Mouse (Mus musculus) megakaryocyte, adult 5-6 weeks (primary cell): ENCODE data around the gene Mrpl52. TPM values are rescaled to one million over a fixed set of nuclear protein-coding genes. Genes with fewer than 3 reads are reported as not detected.

ENCODE experiments used
- ATAC-seq: 2 replicates; pipeline ENCODE4 v1.8.0; 2016; ENCODE audit warnings: mild to moderate bottlenecking, inconsistent platforms; ENCODE audit not compliant: poor library complexity, severe bottlenecking
- total RNA-seq, 2 experiments: library from RNA; stranded (forward) in 1 of 2; stranded (reverse) in 1 of 2; fragments of 153-499, 151-499 nt in 1 of 2; fragments of 221-1000, 200-1000 nt in 1 of 2; gene quantifications; 2 replicates each; pipeline versions ENCODE4 v1.2.3 to v1.2.4; 2015 to 2017

Gene Mrpl52
- total RNA-seq (2015) (129 and 145 TPM in 2 replicates), total RNA-seq (2017) (71.4 and 81.6 TPM in 2 replicates)

GRCm38 (mm10) chr14:54426689-54427398 is at the start of gene Mrpl52:
TSS of gene Mrpl52 (plus strand) at chr14:54426909.
- peak; percentile 91 for ATAC-seq

DNA sequence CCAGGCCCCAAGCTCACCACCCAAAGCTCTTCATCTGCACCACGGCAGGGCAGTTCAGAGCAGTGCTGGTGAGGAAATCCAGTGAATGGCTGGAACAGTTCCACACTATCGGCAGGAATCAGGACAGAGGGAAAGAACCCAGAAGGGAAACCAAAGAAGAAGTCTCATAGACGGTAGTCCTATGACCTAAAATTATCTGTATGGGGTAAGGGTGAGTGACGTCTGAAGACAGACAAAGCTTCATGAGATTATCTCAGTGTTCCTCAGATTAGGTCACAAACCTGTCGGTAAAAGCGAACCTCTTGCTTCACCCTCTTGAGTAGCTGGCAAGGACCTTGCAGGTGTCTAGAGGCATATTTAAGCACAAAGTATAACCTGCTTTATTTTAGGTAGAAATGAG is 49.5 kb upstream of the Mrpl52 start:
- ATAC-seq = no peak

GRCm38 (mm10) chr14:54379571-54379970 is 47.1 kb upstream of the Mrpl52 start:
- no peak for ATAC-seq

DNA sequence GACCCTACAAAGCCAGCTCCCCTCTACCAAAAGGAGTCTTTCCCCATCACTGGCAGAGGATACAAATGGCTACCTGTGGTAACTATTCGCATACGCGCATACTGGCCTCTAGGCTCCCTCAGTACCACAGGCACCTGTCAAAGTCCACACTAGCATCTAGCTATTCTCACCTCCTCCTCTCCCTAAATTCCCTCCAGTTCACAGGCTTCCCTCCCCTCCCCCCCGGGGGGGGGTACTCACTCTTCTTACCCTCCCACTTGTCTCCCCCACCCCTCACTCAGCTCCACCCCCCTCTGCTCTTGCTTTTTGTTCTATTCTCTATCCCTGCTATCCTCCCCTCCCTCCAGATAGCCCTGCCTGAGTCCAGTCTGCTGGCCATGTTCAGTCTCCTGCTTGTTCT is 46.1 kb upstream of the Mrpl52 start:
- no peak for ATAC-seq

DNA sequence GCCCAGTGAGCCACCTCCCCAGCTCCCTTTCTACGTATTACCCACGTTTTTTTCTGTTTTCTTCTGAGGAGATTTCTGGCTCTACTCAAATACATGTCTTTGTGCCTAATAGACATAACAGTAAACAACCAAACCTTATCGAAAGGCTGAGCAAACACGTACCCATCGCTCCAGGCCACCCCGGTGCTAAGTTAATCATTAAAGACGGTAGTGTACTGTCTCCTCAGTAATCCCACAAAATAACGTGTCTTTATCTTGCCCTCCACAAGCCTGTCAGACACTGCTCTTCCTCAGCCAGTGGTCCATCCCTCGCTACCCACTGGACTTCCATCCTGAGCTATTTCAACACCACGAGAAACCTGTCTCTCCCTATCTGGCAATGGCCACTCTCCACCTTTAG is 44.9 kb upstream of the Mrpl52 start:
- no peak for ATAC-seq

DNA sequence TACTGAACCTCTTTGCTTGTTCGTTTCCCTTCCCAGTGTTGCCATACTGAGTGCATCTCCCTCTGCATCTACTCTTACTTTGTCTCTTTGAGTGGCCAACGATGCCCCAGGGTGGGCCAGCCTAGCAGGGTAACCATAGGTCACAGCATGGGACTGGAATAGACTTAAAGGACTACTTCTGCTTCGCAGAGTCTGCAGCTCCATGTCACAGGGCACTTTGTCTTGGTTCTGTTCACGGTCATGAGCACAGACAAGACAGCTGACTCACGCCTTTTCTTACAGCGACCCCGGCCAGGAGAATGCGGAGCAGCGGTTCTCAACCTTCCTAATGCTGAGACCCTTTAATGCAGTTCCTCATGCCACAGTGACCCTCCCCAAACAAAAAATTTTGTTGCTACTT is 44.1 kb upstream of the Mrpl52 start:
- no peak for ATAC-seq

- ATAC-seq = peak; percentile 70
Measured at GRCm38 (mm10) chr14:54383355-54383771, 43.3 kb upstream of the Mrpl52 start.

DNA sequence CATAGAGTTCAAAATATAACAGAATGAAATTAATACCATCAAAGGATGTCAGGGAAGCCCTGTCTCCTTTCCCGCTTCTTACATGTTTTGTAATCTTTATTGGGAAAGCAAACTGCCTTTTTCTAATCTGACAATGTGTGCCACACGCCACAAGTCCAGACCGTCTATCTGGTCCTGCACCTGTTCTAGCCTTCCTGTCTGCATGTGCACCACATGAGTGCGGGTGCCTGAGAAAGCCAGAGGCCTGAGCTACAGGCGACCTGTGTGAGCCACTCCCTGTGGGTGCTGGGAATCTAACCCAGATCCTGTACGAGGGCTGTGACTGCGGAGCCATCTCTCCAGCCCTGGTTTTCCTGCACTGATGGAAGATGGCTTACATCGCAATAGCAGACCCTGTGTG is 42.3 kb upstream of the Mrpl52 start:
- ATAC-seq = no peak

DNA sequence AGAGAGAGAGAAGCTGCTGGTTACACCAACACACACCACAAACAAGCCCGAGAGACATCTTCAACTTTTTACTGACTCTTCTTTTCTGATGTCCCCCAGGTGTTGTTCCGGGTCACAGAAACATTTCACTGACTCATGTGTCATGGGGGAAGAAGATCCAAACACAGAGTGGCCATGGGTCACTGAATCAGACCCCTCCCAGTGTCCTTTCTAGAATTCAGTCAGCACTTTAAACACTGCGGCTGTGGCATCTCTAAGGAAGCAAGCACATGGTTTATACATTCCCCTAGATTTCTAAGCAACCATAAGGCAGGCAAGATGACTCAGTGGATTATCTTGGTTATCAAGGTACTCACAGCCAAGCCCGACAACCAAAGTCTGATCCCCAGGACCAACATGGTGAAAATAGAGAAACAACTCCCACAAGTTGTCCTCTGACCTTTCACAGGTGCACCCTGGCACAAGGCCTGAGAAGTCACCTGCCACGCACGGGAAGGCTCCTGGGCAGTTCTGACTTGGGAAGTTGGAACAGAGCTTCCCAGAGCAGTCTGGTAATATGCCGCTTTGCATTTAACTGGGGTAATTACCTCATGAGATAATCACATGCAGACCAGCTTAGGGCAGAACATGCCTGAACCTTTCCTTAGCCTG is 40.6 kb upstream of the Mrpl52 start:
- no peak for ATAC-seq

DNA sequence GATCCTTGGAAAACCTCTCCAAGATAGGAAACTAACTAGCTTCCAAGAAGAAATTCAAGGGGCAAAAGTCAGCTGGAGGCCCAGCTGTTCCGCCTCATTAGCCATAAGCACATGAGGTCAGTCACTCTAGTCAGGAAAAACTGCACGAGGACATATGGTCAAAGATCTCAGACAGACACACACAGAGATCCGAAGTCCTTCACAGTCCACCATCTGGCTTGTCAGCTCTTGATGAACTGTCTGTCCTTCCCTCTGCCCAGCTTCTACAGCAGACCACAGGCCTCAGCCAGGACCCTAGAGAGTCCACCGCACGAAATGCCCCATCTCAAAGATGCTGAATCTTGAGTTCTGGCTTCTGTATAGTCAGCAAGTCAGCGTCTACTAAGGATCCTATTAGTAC is 39.2 kb upstream of the Mrpl52 start:
- ATAC-seq = no peak

DNA sequence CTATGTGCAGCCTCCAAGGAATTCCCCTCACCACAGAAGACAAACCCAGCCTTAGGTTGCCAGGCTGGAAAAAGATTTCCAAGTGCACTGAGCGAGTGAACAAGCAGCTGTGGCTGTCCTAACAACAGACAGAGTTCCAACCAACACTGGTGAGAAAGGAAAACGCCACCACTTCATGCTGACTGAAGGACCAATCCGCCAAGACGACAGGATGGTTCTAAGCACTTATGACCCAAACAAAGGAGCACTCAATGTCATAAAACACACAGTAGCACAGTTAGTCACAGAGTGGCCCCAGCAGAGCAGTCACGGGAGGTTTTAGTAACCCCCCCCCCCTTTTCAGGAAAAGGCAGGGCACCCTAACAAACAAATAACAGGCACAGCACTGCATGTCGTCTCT is 35.9 kb upstream of the Mrpl52 start:
- no peak for ATAC-seq

DNA sequence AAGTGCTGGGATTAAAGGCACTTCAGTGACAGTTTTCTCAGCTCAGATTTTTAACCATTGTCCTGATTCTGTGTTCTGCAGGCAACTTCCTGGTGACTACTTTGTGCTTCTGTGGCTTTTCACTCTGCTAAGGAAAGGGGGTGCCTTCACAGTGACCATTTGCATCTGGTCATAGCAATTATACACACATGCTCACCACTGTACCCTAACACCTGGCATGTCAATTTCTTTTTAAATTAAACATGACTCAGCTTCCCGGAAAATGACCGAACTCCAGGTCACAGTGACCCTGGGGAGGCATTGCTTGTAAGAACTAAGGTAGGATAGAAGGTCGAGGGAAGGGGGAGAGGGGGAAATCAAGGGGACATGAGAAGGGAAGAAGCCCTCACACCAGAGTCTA is 32.9 kb upstream of the Mrpl52 start:
- ATAC-seq = no peak

GRCm38 (mm10) chr14:54394309-54394708 is 32.4 kb upstream of the Mrpl52 start:
- no peak for ATAC-seq

DNA sequence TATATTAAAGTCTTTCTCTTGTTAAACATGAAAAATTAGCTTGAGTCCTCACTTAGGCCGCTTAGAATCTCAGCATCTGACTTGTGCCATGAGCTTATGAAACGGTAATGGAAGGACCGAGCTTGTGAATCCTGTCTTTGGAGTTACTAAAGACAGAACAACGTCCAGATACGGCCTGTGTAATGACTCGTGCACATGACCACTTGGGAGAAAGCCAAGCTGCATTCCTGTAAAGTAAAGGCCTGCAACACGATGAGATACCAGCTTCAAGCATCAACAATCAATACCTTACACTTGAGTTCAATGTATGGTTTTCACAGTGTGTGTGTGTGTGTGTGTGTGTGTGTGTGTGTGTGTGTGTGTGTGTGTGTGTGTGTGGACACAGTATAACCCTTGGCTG is 30.0 kb upstream of the Mrpl52 start:
- ATAC-seq = no peak

DNA sequence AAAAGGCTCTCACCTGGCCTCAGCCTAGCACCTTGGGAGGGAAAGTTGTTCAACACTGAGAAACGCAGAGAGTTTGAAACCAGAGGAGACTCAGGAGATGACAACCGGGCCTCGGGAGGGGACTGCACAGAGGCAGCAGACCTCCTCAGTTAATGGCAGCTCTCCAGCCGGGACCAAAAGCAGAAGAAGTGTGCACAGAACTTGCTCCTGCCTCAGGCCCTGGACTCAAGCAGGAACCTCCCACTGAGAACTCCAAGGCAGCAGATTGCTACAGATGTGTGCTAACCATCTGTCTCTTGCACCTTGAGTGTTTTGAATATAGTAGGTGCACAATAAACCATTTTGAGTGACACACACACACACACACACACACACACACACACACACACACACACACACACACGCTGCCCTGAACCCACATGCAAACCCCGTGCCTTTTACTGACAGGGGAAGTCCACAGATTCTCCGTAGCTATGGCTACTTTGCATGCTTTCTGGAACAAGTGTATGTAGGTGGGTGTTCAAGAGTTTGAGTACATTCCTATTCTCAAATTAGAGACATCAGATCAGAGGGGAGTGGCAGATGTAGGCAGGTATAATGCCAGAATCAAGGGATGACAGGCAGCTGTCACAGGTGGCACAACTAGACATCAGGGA is 28.7 kb upstream of the Mrpl52 start:
- ATAC-seq = peak; percentile 84

GRCm38 (mm10) chr14:54398528-54398916 is 28.2 kb upstream of the Mrpl52 start:
- peak; percentile 53 for ATAC-seq

GRCm38 (mm10) chr14:54398921-54399382 is 27.8 kb upstream of the Mrpl52 start:
- no peak for ATAC-seq

DNA sequence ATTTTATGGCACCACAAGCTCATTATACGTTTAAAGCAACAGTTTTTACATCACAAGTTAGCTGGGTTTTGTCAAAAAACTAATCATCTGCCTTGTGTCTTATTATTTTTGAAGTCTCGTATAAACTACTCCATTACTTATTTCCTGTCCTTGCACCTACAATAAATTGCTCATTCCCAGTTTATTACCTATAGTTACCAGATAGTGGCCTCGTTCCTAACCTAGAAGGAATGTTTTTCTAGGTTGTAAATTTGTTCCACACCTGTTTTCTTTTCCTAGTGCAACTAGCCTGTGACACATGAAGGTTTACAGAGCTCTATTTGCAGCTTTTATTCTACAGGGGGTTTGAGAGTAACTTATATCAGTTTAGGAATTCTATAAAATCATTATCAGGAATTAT is 25.0 kb upstream of the Mrpl52 start:
- no peak for ATAC-seq

DNA sequence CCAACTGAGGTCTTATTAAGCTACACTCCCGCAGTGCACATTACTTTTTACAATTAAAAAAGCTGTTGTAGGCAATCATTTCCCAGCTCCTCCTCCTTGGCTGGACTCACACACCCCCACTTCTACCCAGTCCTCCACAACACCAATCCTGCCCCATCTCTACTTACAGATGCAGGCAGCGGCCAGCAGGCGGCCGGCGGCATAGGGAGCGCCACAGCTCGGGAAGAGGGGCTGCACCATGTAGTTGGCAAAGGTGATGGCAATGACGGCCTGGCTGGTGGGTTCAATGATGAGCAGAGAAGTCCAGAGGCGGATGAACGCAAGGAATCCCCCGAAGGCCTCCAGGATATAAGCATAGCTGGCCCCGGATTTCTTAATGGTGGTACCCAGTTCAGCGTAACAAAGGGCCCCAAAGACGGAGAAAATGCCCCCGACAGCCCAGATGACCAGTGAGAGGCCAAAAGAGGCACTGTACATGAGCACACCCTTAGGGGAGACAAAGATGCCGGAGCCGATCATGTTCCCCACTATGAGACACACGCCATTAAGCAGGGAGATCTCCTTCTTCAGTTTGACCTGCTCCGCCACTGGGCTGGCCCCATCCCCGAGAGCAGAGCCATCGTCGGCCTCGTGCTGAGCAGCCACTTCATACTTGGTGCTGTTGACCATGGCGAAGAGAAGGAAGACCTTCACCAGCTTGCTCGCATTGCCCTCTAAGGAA is 18.2 kb upstream of the Mrpl52 start:
- ATAC-seq = no peak

GRCm38 (mm10) chr14:54409057-54409645 is 17.6 kb upstream of the Mrpl52 start:
- ATAC-seq = peak; percentile 68
